Mouse (Mus musculus): ENCODE measurements around the gene Sema3d. TPM values are rescaled to one million over a fixed set of nuclear protein-coding genes. Genes with fewer than 3 reads are reported as not detected.

The Sema3d gene
- polyA plus RNA-seq, 1 experiment from 2014 or later = 4.9 TPM

DNA sequence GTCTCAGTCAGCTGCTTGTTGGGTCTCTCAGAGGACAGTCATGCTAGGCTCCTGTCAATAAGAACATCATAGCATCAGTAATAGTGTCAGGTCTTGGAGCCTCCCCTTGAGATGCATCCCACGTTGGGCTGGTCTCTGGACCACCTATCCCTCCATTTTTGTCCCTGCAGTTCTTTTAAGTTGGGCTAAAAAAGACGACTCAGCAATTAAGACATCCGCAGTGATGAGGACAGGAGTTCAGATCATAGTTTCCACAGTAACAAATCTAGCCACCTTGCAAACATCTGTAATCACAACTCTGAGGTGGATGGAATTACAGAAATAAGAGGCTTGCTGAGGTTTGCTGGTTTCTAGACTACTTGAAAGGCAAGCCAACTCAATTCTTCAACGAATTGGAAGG, 67.9 kb downstream of the Sema3d start:
- WGBS = 92% methylated on average over 4 of the region's 4 CpGs
- DNase-seq (ENCODE audit: low spot score) = no peak
- Histone ChIP-seq H3K27ac (replicated peaks) (no peak overlapping the region), H3K4me3 (ENCODE audit: low read depth, low read length) (no peak overlapping the region), H3K9ac (ENCODE audit: low read length) (no peak overlapping the region), H3K9me3 (ENCODE audit: control insufficient read depth, low read length) (no peaks in the 10 kb centered on the region), H3K4me2 (replicated peaks; ENCODE audit: low read depth) (no peak overlapping the region), H3K36me3 (ENCODE audit: control insufficient read depth, insufficient read depth, low read length) (no peaks in the 10 kb centered on the region), H3K27me3 (ENCODE audit: control insufficient read depth, insufficient read depth, low read length) (no peaks in the 10 kb centered on the region), H3K4me1 (replicated peaks; ENCODE audit: control insufficient read depth, insufficient read depth) (no peaks in the 10 kb centered on the region)
- TF ChIP-seq CTCF (IDR thresholded peaks at IDR 0.05; ENCODE audit: low read depth) (no peak), EP300 (optimal IDR thresholded peaks at IDR 0.05) (no peak)
- ATAC-seq (ENCODE audit: low FRiP score, low TSS enrichment) = no peak

DNA sequence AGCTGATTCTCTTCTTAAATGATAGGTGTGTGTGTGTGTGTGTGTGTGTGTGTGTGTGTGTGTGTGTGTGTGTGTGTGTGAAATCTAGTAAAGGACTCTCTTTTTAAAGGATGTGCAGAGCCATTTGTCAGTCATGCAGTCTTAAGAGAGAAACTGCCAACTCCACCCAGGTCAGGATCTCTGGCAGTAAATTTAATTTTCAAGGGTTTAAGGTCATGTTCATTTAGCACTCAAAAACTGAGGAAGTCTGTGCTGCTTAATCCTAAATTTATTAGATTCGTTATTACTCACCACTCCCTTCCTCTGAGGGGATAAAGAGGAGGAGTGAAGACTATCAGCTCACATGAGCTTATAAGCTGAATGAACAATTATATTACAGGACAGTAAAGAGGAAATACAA, 71.8 kb downstream of the Sema3d start:
- no peak for ATAC-seq (ENCODE audit: low FRiP score, low TSS enrichment)
- Histone ChIP-seq H3K9ac (ENCODE audit: low read length) (no peak overlapping the region), H3K4me2 (replicated peaks; ENCODE audit: low read depth) (no peak overlapping the region), H3K27me3 (ENCODE audit: control insufficient read depth, insufficient read depth, low read length) (no peaks in the 10 kb centered on the region), H3K9me3 (ENCODE audit: control insufficient read depth, low read length) (no peaks in the 10 kb centered on the region), H3K4me1 (replicated peaks; ENCODE audit: control insufficient read depth, insufficient read depth) (no peaks in the 10 kb centered on the region), H3K36me3 (ENCODE audit: control insufficient read depth, insufficient read depth, low read length) (no peaks in the 10 kb centered on the region), H3K27ac (replicated peaks) (no peak overlapping the region), H3K4me3 (ENCODE audit: low read depth, low read length) (no peak overlapping the region)
- DNase-seq (ENCODE audit: low spot score) = no peak
- 54% methylated on average over 1 of the region's 1 CpGs for WGBS
- no peak for TF ChIP-seq CTCF (IDR thresholded peaks at IDR 0.05; ENCODE audit: low read depth)
- TF ChIP-seq EP300 (optimal IDR thresholded peaks at IDR 0.05) = no peak

DNA sequence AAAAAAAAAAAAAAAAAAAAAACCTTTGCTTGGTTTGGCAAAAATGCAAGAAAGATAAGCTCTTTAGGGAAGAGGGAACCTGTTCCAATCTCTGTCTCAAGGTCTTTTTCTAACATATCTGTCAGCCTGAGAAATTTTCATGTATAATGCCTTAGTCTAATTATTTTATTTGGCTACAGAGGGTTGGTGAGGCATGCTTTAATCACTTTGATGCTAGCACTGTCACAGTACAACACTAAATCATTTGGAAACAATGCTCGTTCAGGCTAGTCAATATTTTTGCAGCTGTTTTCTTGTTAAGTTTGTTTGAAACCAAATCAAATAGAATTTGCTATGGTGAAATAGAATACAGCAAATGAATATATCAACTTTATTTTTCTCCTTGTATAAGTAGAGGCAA, 74.3 kb downstream of the Sema3d start:
- Histone ChIP-seq H3K4me3 (ENCODE audit: low read depth, low read length) (no peak overlapping the region), H3K4me1 (replicated peaks; ENCODE audit: control insufficient read depth, insufficient read depth) (no peaks in the 10 kb centered on the region), H3K9ac (ENCODE audit: low read length) (no peak overlapping the region), H3K4me2 (replicated peaks; ENCODE audit: low read depth) (no peak overlapping the region), H3K36me3 (ENCODE audit: control insufficient read depth, insufficient read depth, low read length) (no peaks in the 10 kb centered on the region), H3K27me3 (ENCODE audit: control insufficient read depth, insufficient read depth, low read length) (no peaks in the 10 kb centered on the region), H3K9me3 (ENCODE audit: control insufficient read depth, low read length) (no peaks in the 10 kb centered on the region), H3K27ac (replicated peaks) (no peak overlapping the region)
- DNase-seq (ENCODE audit: low spot score) = no peak
- ATAC-seq (ENCODE audit: low FRiP score, low TSS enrichment) = no peak
- TF ChIP-seq CTCF (IDR thresholded peaks at IDR 0.05; ENCODE audit: low read depth) (no peak), EP300 (optimal IDR thresholded peaks at IDR 0.05) (no peak)
- 71% methylated on average over 1 of the region's 1 CpGs for WGBS

DNA sequence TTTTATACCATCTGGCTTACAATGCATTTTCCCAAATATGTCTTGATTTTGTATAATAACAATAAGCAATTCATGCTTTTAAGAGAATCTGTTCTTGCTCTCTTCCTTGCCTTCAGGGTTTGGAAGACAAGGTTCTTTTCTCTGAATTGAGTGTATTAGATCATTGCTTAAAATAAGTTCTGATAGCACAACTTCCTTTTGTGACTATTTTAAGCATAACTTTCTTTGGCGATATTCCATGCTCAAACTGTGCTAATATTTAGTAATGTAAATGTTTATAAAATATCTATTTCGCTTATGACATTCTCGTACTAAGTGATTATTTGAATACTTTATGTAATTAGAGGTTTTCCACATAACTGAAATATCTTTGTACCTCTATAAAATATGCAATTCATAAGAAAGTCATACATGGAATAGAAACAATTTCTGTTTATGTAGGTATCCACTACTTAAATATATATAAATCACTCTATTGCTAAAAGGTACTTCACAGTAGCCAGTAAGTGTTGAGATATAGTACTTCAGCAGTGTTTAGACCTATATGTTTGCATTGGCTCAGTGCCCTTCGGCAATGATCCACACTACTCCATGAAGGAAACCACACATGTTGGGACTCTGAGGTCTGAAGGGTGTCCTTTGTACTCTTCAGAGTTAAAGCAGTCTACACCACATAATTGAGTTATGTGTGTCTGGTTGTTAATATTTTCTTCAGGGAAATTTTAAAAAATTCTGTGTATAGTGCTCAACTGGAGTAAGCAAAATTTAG, 84.6 kb downstream of the Sema3d start:
- H3K27me3 ChIP-seq (ENCODE audit: control insufficient read depth, insufficient read depth, low read length) = no peaks in the 10 kb centered on the region
- no peak overlapping the region for H3K9ac ChIP-seq (ENCODE audit: low read length)
- WGBS = 29% methylated on average over 4 of the region's 4 CpGs
- TF ChIP-seq EP300 (optimal IDR thresholded peaks at IDR 0.05) (no peak), CTCF (IDR thresholded peaks at IDR 0.05; ENCODE audit: low read depth) (no peak)
- no peak overlapping the region for H3K4me2 ChIP-seq (replicated peaks; ENCODE audit: low read depth)
- ATAC-seq (ENCODE audit: low FRiP score, low TSS enrichment) (no peak), DNase-seq (ENCODE audit: low spot score) (no peak)
- no peaks in the 10 kb centered on the region for H3K4me1 ChIP-seq (replicated peaks; ENCODE audit: control insufficient read depth, insufficient read depth)
- H3K27ac ChIP-seq (replicated peaks) = no peak overlapping the region
- no peak overlapping the region for H3K4me3 ChIP-seq (ENCODE audit: low read depth, low read length)
- H3K36me3 ChIP-seq (ENCODE audit: control insufficient read depth, insufficient read depth, low read length) = no peaks in the 10 kb centered on the region
- no peaks in the 10 kb centered on the region for H3K9me3 ChIP-seq (ENCODE audit: control insufficient read depth, low read length)

DNA sequence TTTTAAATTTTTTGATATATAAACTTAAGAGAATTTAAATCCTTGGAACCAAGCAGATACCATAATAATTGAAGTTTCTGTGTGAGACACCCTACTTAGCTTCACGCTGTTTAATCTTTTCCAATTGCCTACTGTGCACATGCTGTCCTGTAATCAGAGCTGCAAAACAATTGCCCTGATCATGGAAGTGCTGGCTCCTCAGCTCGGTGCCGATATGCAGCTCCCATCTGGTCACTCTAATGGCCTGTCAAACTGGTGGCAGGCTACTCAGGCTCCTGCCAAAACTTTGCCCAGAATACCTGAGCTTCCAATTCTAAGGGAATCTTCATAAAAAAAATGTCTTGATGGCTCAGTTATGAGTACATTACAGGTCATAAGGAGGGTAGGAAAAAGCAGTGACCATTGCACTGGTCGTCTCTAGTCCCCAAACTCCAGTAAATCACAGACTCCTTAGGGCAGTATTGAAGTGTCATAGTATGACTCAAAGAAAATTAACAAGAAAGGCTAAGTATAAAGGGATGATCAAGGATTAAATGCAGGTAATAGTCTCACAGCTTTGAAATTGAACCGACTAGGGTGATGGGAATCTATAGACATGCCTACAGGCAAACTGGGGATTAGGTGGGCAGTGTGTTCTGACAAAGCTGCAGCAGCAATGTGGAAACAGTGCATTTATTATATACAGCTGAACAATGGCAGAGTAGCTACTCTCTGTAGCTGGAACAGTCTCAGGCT, 91.9 kb downstream of the Sema3d start:
- Histone ChIP-seq H3K36me3 (ENCODE audit: control insufficient read depth, insufficient read depth, low read length) (no peaks in the 10 kb centered on the region), H3K9me3 (ENCODE audit: control insufficient read depth, low read length) (no peaks in the 10 kb centered on the region), H3K4me1 (replicated peaks; ENCODE audit: control insufficient read depth, insufficient read depth) (no peaks in the 10 kb centered on the region), H3K27me3 (ENCODE audit: control insufficient read depth, insufficient read depth, low read length) (no peaks in the 10 kb centered on the region), H3K9ac (ENCODE audit: low read length) (no peak overlapping the region), H3K4me2 (replicated peaks; ENCODE audit: low read depth) (no peak overlapping the region), H3K4me3 (ENCODE audit: low read depth, low read length) (no peak overlapping the region), H3K27ac (replicated peaks) (no peak overlapping the region)
- 68% methylated on average over 5 of the region's 5 CpGs for WGBS
- TF ChIP-seq EP300 (optimal IDR thresholded peaks at IDR 0.05) = no peak
- TF ChIP-seq CTCF (IDR thresholded peaks at IDR 0.05; ENCODE audit: low read depth) = no peak
- no peak for DNase-seq (ENCODE audit: low spot score)
- ATAC-seq (ENCODE audit: low FRiP score, low TSS enrichment) = no peak

DNA sequence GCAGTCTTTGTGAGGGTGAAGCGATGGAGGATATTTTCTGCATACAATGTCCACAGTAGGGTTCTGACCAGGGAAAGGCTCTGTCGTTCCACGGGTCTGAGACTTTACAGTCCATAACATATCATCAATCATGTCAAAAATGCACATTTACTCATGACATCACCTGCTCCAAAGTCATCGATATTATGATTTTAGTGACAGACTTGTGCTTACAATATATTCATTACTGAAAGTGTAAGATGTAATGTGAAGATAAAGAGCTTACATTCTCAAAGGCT, 92.4 kb downstream of the Sema3d start:
- Histone ChIP-seq H3K4me3 (ENCODE audit: low read depth, low read length) (no peak overlapping the region), H3K36me3 (ENCODE audit: control insufficient read depth, insufficient read depth, low read length) (no peaks in the 10 kb centered on the region), H3K4me2 (replicated peaks; ENCODE audit: low read depth) (no peak overlapping the region), H3K4me1 (replicated peaks; ENCODE audit: control insufficient read depth, insufficient read depth) (no peaks in the 10 kb centered on the region), H3K27ac (replicated peaks) (no peak overlapping the region), H3K27me3 (ENCODE audit: control insufficient read depth, insufficient read depth, low read length) (no peaks in the 10 kb centered on the region), H3K9ac (ENCODE audit: low read length) (no peak overlapping the region), H3K9me3 (ENCODE audit: control insufficient read depth, low read length) (no peaks in the 10 kb centered on the region)
- DNase-seq (ENCODE audit: low spot score) = no peak
- WGBS = 56% methylated on average over 4 of the region's 4 CpGs
- no peak for ATAC-seq (ENCODE audit: low FRiP score, low TSS enrichment)
- TF ChIP-seq CTCF (IDR thresholded peaks at IDR 0.05; ENCODE audit: low read depth) = no peak
- no peak for TF ChIP-seq EP300 (optimal IDR thresholded peaks at IDR 0.05)

Data from stomach, postnatal 0 days (tissue).